Mouse (Mus musculus): ENCODE data around the gene Prkcz. TPM values are rescaled to one million over a fixed set of nuclear protein-coding genes. Genes with fewer than 3 reads are reported as not detected.

Prkcz gene
- polyA plus RNA-seq, 1 experiment from 2014 or later = 65.4 TPM

DNA sequence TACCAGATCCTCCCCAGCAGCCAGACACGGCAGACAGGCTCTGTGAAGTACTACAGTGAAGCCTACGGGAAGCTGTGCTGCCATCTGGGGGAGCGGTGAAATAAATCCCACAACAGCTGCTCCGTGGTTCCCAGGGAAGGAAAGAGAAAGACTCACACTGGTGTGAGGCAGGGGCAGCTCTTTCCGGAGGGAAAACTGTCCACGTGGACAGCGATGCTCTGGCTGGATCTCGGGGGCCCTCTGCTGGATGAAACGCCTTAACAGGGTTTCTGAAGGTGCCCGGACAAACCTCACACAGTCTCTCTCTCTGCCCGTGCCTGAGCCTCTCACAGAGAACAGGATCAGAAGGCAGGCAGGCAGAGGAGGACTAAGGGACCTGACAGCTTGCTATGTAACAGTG lies 53.1 kb downstream of the Prkcz start:
- peak overlapping the region; percentile 32; the same call in 1 of the 2 replicates for H3K9ac ChIP-seq (replicated peaks; ENCODE audit: low read length)
- peak overlapping the region; percentile 71 for H3K27ac ChIP-seq (replicated peaks; ENCODE audit: low read depth, low read length)
- ATAC-seq (ENCODE audit: low FRiP score, low TSS enrichment) = peak; percentile 83
- 2% methylated on average over 11 of the region's 11 CpGs for WGBS
- H3K9me3 ChIP-seq (ENCODE audit: control insufficient read depth, low read length) = no peaks in the 10 kb centered on the region
- H3K4me3 ChIP-seq (replicated peaks; ENCODE audit: low read depth, low read length) = no peak overlapping the region
- H3K27me3 ChIP-seq (ENCODE audit: control insufficient read depth, insufficient read depth, low read length) = no peaks in the 10 kb centered on the region
- H3K36me3 ChIP-seq (ENCODE audit: control insufficient read depth, insufficient read depth, low read length) = no peaks in the 10 kb centered on the region
- H3K4me2 ChIP-seq (ENCODE audit: low read length) = peak overlapping the region; percentile 32
- DNase-seq = peak; percentile 93
- H3K4me1 ChIP-seq (ENCODE audit: control insufficient read depth, insufficient read depth, low read length) = peaks cover 39% of the 10 kb centered on the region

DNA sequence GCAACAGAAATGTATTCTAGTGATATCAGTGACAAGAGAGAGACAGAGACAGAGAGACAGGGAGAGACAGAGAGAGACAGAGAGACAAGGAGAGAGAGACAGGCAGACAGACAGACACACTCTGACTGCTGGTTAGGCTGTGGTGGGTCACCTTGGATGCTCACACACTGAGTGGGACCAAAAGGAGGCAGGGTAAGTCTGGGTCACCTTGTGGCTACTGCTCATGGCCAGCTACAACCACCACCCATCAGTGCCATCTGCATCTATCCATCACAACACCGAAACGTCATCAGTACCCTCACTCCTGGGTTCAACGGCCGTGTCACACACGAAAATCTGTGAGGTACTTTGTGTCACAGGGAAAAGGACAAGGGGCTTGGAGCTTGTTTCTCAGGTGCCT lies 53.6 kb downstream of the Prkcz start:
- Histone ChIP-seq H3K27me3 (ENCODE audit: control insufficient read depth, insufficient read depth, low read length) (no peaks in the 10 kb centered on the region), H3K4me3 (replicated peaks; ENCODE audit: low read depth, low read length) (no peak overlapping the region), H3K9me3 (ENCODE audit: control insufficient read depth, low read length) (no peaks in the 10 kb centered on the region), H3K4me1 (ENCODE audit: control insufficient read depth, insufficient read depth, low read length) (peaks cover 39% of the 10 kb centered on the region), H3K27ac (replicated peaks; ENCODE audit: low read depth, low read length) (peak overlapping the region; percentile 71), H3K36me3 (ENCODE audit: control insufficient read depth, insufficient read depth, low read length) (no peaks in the 10 kb centered on the region), H3K4me2 (ENCODE audit: low read length) (peak overlapping the region; percentile 32), H3K9ac (replicated peaks; ENCODE audit: low read length) (no peak overlapping the region; the same call in 1 of the 2 replicates)
- DNase-seq = no peak
- ATAC-seq (ENCODE audit: low FRiP score, low TSS enrichment) = no peak
- WGBS = 83% methylated on average over 5 of the region's 5 CpGs

DNA sequence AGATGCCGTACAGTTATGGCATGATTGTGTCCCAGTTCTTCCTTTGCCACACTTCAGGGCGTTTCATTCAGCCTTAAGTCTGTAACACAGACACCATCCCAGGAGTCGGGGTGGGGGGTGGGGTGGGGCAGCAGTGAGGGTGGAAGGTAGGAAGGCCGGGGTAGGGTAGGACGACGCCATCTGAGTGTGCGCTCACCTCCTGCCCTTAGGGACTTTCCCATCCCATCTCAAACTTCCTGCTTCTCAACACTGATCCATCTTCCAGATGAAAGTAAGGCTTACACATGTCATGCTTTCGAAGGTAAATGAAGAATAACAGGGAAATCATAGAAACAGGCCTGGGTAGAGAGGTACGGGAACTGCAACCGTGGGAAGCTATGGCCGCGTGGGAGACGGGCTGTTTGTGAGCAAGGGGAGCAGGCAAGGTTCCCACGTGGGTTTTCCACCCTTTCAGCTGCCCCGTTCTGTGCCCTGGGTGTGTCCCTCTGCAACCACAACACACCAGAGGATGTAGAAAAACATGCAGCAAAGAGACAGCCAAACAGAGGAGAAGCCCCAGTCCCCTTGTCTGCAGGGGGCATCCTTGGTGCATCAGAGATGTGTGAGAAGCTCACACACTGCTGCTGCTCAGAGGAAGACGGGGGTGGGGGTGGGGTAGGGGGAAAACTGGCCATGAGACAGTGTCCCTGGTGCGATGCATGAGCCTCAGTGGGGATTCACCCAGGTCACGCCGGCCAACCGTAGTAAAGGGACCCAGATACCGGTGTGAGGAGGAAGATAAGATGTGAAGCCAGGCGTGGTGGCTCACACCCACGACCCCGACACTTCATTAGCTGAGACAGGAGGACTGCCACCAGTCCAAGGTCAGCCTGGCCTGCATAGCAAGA lies 54.6 kb downstream of the Prkcz start:
- no peak overlapping the region for H3K4me2 ChIP-seq (ENCODE audit: low read length)
- DNase-seq (no peak), ATAC-seq (ENCODE audit: low FRiP score, low TSS enrichment) (no peak)
- no peaks in the 10 kb centered on the region for H3K36me3 ChIP-seq (ENCODE audit: control insufficient read depth, insufficient read depth, low read length)
- H3K4me3 ChIP-seq (replicated peaks; ENCODE audit: low read depth, low read length) = no peak overlapping the region
- H3K4me1 ChIP-seq (ENCODE audit: control insufficient read depth, insufficient read depth, low read length) = peaks cover 39% of the 10 kb centered on the region
- no peak overlapping the region for H3K9ac ChIP-seq (replicated peaks; ENCODE audit: low read length)
- H3K27me3 ChIP-seq (ENCODE audit: control insufficient read depth, insufficient read depth, low read length) = no peaks in the 10 kb centered on the region
- H3K9me3 ChIP-seq (ENCODE audit: control insufficient read depth, low read length) = no peaks in the 10 kb centered on the region
- peak overlapping the region; percentile 83 for H3K27ac ChIP-seq (replicated peaks; ENCODE audit: low read depth, low read length)
- 67% methylated on average over 24 of the region's 24 CpGs for WGBS

DNA sequence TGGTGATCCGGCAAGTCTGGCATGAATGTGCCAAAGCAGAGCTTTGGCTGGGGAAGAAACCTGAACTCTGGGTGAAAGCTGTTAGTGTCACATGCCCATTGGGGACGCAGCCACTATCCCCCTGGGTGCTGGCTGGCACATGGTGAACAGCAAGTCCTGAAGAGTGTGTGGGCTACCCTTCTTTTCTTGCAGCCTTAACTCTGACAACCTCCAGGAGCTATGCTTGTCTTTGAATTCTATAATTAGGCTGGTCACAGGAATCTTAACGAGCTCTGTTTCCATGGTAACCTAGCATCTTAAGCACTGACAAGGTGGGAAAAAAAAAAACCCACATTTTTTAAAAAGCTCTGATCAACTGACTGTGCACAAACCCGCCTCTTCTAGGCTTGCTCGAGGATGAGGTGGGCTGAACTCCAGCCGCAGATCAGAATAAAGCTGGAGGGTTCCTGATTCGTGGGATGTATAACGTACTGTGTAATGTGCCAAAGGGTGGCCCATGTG lies 55.6 kb downstream of the Prkcz start:
- H3K9me3 ChIP-seq (ENCODE audit: control insufficient read depth, low read length) = no peaks in the 10 kb centered on the region
- peak overlapping the region; percentile 20; the same call in 1 of the 2 replicates for H3K9ac ChIP-seq (replicated peaks; ENCODE audit: low read length)
- DNase-seq (peak; percentile 80), ATAC-seq (ENCODE audit: low FRiP score, low TSS enrichment) (0 out of 2 replicates have a peak, but pooled peaks have one; percentile 32)
- peaks cover 39% of the 10 kb centered on the region for H3K4me1 ChIP-seq (ENCODE audit: control insufficient read depth, insufficient read depth, low read length)
- H3K27ac ChIP-seq (replicated peaks; ENCODE audit: low read depth, low read length) = peak overlapping the region; percentile 83
- no peak overlapping the region for H3K4me3 ChIP-seq (replicated peaks; ENCODE audit: low read depth, low read length)
- H3K27me3 ChIP-seq (ENCODE audit: control insufficient read depth, insufficient read depth, low read length) = no peaks in the 10 kb centered on the region
- peak overlapping the region; percentile 32; the same call in 1 of the 2 replicates for H3K4me2 ChIP-seq (ENCODE audit: low read length)
- 20% methylated on average over 8 of the region's 8 CpGs for WGBS
- no peaks in the 10 kb centered on the region for H3K36me3 ChIP-seq (ENCODE audit: control insufficient read depth, insufficient read depth, low read length)

DNA sequence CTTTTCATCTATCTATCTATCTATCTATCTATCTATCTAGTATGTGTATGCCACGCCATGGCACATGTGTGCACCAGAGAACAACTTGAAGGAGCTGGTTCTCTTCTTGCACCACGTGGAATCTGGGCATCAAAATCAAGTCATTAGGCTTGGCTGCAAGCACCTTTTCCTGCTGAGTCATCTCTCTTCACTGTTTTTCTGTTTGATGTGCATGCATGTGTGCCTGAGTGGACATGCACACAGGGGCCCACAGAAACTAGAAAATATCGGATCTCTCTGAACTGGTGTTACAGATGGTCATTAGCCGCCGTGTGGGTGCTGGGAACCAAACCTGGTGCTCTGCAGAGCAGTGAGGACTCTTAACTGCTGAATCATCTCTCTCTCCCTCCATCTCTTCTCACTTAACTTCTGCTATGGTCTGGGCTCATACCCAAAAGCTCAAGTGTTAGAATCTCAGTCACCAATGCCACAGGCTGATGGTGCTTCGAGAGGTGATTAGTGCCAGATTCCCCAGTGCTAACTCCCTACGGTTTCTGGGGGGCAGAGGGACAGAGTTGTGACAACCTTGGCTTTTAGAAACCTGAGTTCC lies 56.6 kb downstream of the Prkcz start:
- no peak for DNase-seq
- H3K27me3 ChIP-seq (ENCODE audit: control insufficient read depth, insufficient read depth, low read length) = no peaks in the 10 kb centered on the region
- H3K27ac ChIP-seq (replicated peaks; ENCODE audit: low read depth, low read length) = peak overlapping the region; percentile 83
- no peak overlapping the region for H3K4me3 ChIP-seq (replicated peaks; ENCODE audit: low read depth, low read length)
- H3K9me3 ChIP-seq (ENCODE audit: control insufficient read depth, low read length) = no peaks in the 10 kb centered on the region
- peaks cover 39% of the 10 kb centered on the region for H3K4me1 ChIP-seq (ENCODE audit: control insufficient read depth, insufficient read depth, low read length)
- ATAC-seq (ENCODE audit: low FRiP score, low TSS enrichment) = no peak
- H3K9ac ChIP-seq (replicated peaks; ENCODE audit: low read length) = no peak overlapping the region
- WGBS = 92% methylated on average over 7 of the region's 7 CpGs
- no peaks in the 10 kb centered on the region for H3K36me3 ChIP-seq (ENCODE audit: control insufficient read depth, insufficient read depth, low read length)
- H3K4me2 ChIP-seq (ENCODE audit: low read length) = no peak overlapping the region

GRCm38 (mm10) chr4:155301965-155302364 lies 59.2 kb downstream of the Prkcz start:
- Histone ChIP-seq H3K27ac (replicated peaks; ENCODE audit: low read depth, low read length) (no peak overlapping the region), H3K36me3 (ENCODE audit: control insufficient read depth, insufficient read depth, low read length) (no peaks in the 10 kb centered on the region), H3K4me2 (ENCODE audit: low read length) (no peak overlapping the region), H3K9ac (replicated peaks; ENCODE audit: low read length) (no peak overlapping the region), H3K4me1 (ENCODE audit: control insufficient read depth, insufficient read depth, low read length) (peaks cover 24% of the 10 kb centered on the region), H3K9me3 (ENCODE audit: control insufficient read depth, low read length) (no peaks in the 10 kb centered on the region), H3K27me3 (ENCODE audit: control insufficient read depth, insufficient read depth, low read length) (no peaks in the 10 kb centered on the region), H3K4me3 (replicated peaks; ENCODE audit: low read depth, low read length) (no peak overlapping the region)
- WGBS = 59% methylated on average over 4 of the region's 4 CpGs
- no peak for ATAC-seq (ENCODE audit: low FRiP score, low TSS enrichment)
- no peak for DNase-seq

DNA sequence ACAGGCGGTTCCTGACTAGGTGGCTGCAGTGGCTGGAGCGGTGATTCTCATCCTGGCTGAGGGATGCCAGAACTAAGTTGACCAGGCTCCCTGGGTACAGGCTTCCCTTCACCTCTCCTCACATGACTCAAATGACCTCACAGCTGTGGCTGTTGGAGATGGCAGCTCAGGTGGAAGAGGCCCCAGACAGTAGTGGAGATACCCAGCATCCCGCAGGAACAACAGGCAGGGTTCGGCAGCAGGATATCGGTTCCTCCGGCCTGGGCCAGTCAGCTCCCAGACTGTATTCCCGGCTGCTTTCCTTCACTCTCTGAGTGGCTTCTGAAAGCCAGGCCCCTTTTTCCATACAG lies 60.1 kb downstream of the Prkcz start:
- no peak for ATAC-seq (ENCODE audit: low FRiP score, low TSS enrichment)
- Histone ChIP-seq H3K9me3 (ENCODE audit: control insufficient read depth, low read length) (no peaks in the 10 kb centered on the region), H3K27me3 (ENCODE audit: control insufficient read depth, insufficient read depth, low read length) (no peaks in the 10 kb centered on the region), H3K4me3 (replicated peaks; ENCODE audit: low read depth, low read length) (no peak overlapping the region), H3K9ac (replicated peaks; ENCODE audit: low read length) (no peak overlapping the region), H3K36me3 (ENCODE audit: control insufficient read depth, insufficient read depth, low read length) (no peaks in the 10 kb centered on the region), H3K4me2 (ENCODE audit: low read length) (no peak overlapping the region), H3K27ac (replicated peaks; ENCODE audit: low read depth, low read length) (no peak overlapping the region), H3K4me1 (ENCODE audit: control insufficient read depth, insufficient read depth, low read length) (peaks cover 15% of the 10 kb centered on the region)
- WGBS = 92% methylated on average over 7 of the region's 7 CpGs
- DNase-seq = no peak

GRCm38 (mm10) chr4:155300421-155301097 lies 60.6 kb downstream of the Prkcz start:
- H3K9ac ChIP-seq (replicated peaks; ENCODE audit: low read length) = no peak overlapping the region
- peaks cover 10% of the 10 kb centered on the region for H3K4me1 ChIP-seq (ENCODE audit: control insufficient read depth, insufficient read depth, low read length)
- WGBS = 79% methylated on average over 21 of the region's 21 CpGs
- ATAC-seq (ENCODE audit: low FRiP score, low TSS enrichment) (no peak), DNase-seq (no peak)
- H3K9me3 ChIP-seq (ENCODE audit: control insufficient read depth, low read length) = no peaks in the 10 kb centered on the region
- no peaks in the 10 kb centered on the region for H3K27me3 ChIP-seq (ENCODE audit: control insufficient read depth, insufficient read depth, low read length)
- no peak overlapping the region for H3K27ac ChIP-seq (replicated peaks; ENCODE audit: low read depth, low read length)
- no peak overlapping the region for H3K4me3 ChIP-seq (replicated peaks; ENCODE audit: low read depth, low read length)
- H3K36me3 ChIP-seq (ENCODE audit: control insufficient read depth, insufficient read depth, low read length) = no peaks in the 10 kb centered on the region
- no peak overlapping the region for H3K4me2 ChIP-seq (ENCODE audit: low read length)

Measured in midbrain, embryonic 14.5 days (tissue).